Mouse (Mus musculus) heart, embryonic 10.5 days (tissue): ENCODE data around the gene Chmp6. TPM values are rescaled to one million over a fixed set of nuclear protein-coding genes. Genes with fewer than 3 reads are reported as not detected.
A peak's percentile ranks its signal among the peaks of the same experiment; 100 is the strongest.

Experiments
- DNase-seq: peaks from one replicate; pipeline ENCODE4 v3.0.0-alpha.2; 2017; ENCODE audit warnings: low spot score
- H3K27ac ChIP-seq: fragments of 300-500 bp; sonication (generic); 2 replicates; pipeline ENCODE4 v1.5.1; 2016; ENCODE audit warnings: mild to moderate bottlenecking
- H3K27me3 ChIP-seq: fragments of 300-500 bp; sonication (generic); 2 replicates; pipeline ENCODE4 v1.6.1; 2016; ENCODE audit warnings: mild to moderate bottlenecking; ENCODE audit not compliant: poor library complexity, insufficient read depth, severe bottlenecking
- H3K36me3 ChIP-seq: fragments of 300-500 bp; sonication (generic); 2 replicates; pipeline ENCODE4 v1.6.1; 2016; ENCODE audit warnings: mild to moderate bottlenecking, moderate library complexity
- H3K4me1 ChIP-seq: fragments of 300-500 bp; sonication (generic); 2 replicates; pipeline ENCODE4 v1.6.1; 2016; ENCODE audit warnings: mild to moderate bottlenecking
- H3K4me3 ChIP-seq: fragments of 300-500 bp; sonication (generic); 2 replicates; pipeline ENCODE4 v1.5.1; 2016; ENCODE audit warnings: mild to moderate bottlenecking, moderate library complexity
- H3K9me3 ChIP-seq: fragments of 300-500 bp; sonication (generic); 2 replicates; pipeline ENCODE4 v1.6.1; 2016; ENCODE audit warnings: mild to moderate bottlenecking, moderate library complexity
- WGBS: fragments of 180-500 bp; shearing (Covaris S2); methylation state at CpG from one replicate; pipeline ENCODE4 v1.1.7; 2016; 5-methylcytosine and 5-hydroxymethylcytosine counted together
- polyA plus RNA-seq: library from polyadenylated mRNA; unstranded; fragments of >200 nt; fragmentation: Nextera tagmentation; extraction: Ambion mirVana; gene quantifications from 2 replicates; pipeline ENCODE4 v1.2.1, GENCODE M21; 2016

Chmp6 gene
- polyA plus RNA-seq, result 86.7 and 96.6 TPM in 2 replicates

DNA sequence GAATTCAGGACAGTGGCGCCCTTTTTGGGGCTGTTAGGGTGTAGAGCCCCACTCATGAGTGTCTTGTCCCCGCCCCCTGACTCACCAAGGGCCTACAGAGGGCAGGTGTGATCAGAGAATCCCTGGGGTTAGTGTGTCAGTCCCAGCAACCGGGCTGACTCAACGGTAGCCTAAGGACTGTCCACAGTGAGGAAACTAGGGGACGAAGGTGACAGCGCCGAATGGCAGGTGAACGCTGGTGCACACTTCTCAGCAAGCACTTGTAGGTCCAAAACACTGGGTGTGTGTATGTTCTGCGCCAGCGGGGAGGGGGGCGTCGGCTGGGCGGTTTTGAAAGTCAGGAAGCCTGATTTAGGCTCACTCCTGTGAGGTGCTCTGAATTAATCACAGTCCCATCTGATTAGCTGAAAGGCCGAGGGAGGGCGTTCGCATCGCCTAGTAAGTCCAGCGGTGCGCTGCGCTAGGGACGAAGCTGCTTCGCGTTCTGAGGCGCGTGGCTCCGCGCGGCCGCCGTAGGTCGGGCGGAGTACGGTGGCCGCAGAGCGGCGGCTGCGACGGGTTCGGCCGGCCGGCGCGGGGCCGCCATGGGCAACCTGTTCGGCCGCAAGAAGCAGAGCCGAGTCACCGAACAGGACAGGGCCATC lies at the start of gene Chmp6:
Chmp6 (plus strand) TSS at position 151 of the 644 bp plus-strand sequence.
- peak within 1 kb of the TSS; percentile 98 for H3K4me3 ChIP-seq
- peaks cover 67% of the 10 kb centered on the region for H3K4me1 ChIP-seq
- H3K27me3 ChIP-seq, result 0 out of 2 replicates have a peak, but pooled peaks cover 6% of the 10 kb centered on the region
- under 1% methylated on average over 48 of the region's 48 CpGs for WGBS
- peak; percentile 85 for DNase-seq
- H3K9me3 ChIP-seq, result no peaks in the 10 kb centered on the region
- H3K36me3 ChIP-seq, result peaks cover 30% of the 10 kb centered on the region
- peak within 1 kb of the TSS; percentile 98 for H3K27ac ChIP-seq

DNA sequence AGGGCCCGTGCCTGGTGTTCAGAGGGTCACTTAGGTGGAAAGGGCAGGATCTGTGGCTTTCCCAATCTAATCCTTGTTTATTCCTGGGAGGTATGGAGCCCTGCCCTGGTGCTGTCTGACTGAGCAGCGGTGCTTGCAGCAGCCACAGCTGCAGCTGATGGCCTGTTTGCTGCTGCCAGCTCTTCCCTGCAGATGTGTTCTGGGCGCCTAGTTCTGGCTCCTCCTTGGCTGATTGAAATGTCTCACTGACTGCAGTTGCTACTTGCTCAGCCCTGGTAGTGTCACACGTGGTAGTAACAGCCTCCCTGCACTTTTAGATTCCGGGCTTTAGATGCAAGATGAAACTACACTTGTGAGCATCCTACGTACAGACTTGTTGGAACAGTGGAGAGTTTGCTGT lies 46.4 kb upstream of the Chmp6 start:
- H3K27ac ChIP-seq, result no peak overlapping the region
- H3K36me3 ChIP-seq, result peaks cover 49% of the 10 kb centered on the region
- no peak for DNase-seq
- WGBS, result 80% methylated on average over 6 of the region's 6 CpGs
- no peaks in the 10 kb centered on the region for H3K27me3 ChIP-seq
- H3K9me3 ChIP-seq, result no peaks in the 10 kb centered on the region
- no peak overlapping the region for H3K4me3 ChIP-seq
- peaks cover 5% of the 10 kb centered on the region for H3K4me1 ChIP-seq

DNA sequence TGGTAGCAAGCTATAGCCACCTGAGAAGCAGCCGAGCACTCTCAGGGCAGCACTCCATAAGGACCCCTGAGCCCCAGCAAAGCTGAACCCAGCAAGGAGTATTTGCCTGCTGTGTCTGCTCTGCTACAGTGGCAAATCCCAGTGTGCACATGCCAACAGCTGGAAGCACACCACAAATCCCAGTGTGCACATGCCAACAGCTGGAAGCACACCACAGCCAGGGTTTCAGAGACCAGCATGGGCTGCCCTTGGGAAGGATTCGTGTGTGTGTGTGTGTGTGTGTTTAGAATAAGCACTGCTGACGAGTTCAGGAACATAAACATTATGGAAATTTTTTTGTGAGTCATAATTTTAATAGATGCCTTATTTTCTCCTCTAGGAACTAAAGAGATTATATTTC lies 45.1 kb upstream of the Chmp6 start:
- no peak for DNase-seq
- Histone ChIP-seq H3K27me3 (no peaks in the 10 kb centered on the region), H3K4me3 (no peak overlapping the region), H3K4me1 (peaks cover 4% of the 10 kb centered on the region), H3K9me3 (no peaks in the 10 kb centered on the region), H3K27ac (no peak overlapping the region), H3K36me3 (peaks cover 56% of the 10 kb centered on the region)
- WGBS, result 84% methylated on average over 3 of the region's 3 CpGs

DNA sequence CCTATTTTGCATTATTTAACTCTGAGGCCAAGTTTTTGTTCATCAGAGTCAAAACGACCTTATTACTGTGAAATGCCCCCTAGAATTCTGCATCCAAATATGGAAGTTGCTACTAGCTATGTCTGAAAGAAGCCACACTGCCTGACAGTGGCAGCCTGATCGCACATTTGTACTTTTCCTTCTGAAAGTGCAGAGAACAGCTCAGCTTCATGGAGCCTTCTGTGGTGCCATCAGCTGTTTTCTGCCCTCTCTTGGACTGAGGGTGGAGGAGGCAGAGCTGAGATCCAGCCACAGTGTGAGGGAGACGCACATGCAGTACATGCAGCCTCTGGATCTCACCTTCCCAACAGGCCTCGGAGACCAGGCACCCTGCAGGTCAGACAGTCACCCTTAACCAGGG lies 44.7 kb upstream of the Chmp6 start:
- Histone ChIP-seq H3K4me3 (no peak overlapping the region), H3K36me3 (peaks cover 60% of the 10 kb centered on the region), H3K4me1 (peaks cover under 1% of the 10 kb centered on the region; the same call in 1 of the 2 replicates), H3K27ac (no peak overlapping the region), H3K9me3 (no peaks in the 10 kb centered on the region), H3K27me3 (no peaks in the 10 kb centered on the region)
- no peak for DNase-seq
- WGBS, result 84% methylated on average over 4 of the region's 4 CpGs

DNA sequence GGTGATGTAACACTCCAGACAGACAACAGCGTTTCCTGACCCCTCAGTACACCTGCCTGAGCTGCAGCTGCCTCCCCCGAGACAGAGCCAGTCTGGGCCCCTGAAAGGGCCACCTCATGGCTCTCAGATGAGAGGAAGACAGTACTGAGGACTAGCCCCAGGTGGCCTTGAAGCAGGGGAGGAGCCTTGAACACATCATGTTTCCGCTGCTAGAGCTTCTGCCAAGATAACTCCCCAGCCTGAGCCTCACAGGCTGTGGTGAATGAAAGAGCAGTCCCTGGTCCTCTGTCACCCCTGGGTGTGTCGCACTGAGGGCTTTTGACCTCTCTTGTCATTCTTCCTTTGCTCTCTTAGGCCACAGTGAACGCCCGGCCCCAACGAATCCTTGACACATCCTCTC lies 42.1 kb upstream of the Chmp6 start:
- no peaks in the 10 kb centered on the region for H3K4me1 ChIP-seq
- no peaks in the 10 kb centered on the region for H3K9me3 ChIP-seq
- 76% methylated on average over 7 of the region's 7 CpGs for WGBS
- H3K27me3 ChIP-seq, result no peaks in the 10 kb centered on the region
- no peak overlapping the region for H3K27ac ChIP-seq
- peaks cover 72% of the 10 kb centered on the region for H3K36me3 ChIP-seq
- no peak for DNase-seq
- no peak overlapping the region for H3K4me3 ChIP-seq

DNA sequence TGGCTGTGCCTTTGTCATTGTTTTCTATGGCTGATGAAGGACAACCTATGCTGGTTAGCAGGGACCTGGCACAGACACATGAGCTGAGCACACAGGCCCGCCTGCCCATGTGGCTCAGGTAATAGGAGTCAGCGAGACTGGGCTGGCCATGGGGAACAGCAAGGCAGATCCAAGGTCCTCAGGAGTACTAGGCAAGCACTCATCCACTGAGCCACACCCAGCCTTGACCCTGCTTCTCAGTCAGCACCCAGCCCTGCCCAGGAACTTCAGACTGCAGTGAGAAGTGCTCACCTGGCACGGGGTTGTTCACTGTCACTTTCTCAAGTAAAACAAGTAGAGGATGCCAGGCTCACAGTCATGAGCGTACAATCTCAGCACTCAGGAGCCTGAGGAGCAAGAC lies 39.6 kb upstream of the Chmp6 start:
- DNase-seq, result no peak
- H3K9me3 ChIP-seq, result no peaks in the 10 kb centered on the region
- peaks cover 87% of the 10 kb centered on the region for H3K36me3 ChIP-seq
- no peak overlapping the region for H3K27ac ChIP-seq
- no peaks in the 10 kb centered on the region for H3K27me3 ChIP-seq
- H3K4me3 ChIP-seq, result no peak overlapping the region
- no peaks in the 10 kb centered on the region for H3K4me1 ChIP-seq
- 86% methylated on average over 4 of the region's 4 CpGs for WGBS

GRCm38 (mm10) chr11:119874841-119875240 lies 38.4 kb upstream of the Chmp6 start:
- H3K9me3 ChIP-seq, result no peaks in the 10 kb centered on the region
- no peaks in the 10 kb centered on the region for H3K4me1 ChIP-seq
- DNase-seq, result no peak
- H3K27me3 ChIP-seq, result no peaks in the 10 kb centered on the region
- H3K36me3 ChIP-seq, result peaks cover 85% of the 10 kb centered on the region
- H3K4me3 ChIP-seq, result no peak overlapping the region
- H3K27ac ChIP-seq, result no peak overlapping the region
- WGBS, result 88% methylated on average over 1 of the region's 1 CpGs

DNA sequence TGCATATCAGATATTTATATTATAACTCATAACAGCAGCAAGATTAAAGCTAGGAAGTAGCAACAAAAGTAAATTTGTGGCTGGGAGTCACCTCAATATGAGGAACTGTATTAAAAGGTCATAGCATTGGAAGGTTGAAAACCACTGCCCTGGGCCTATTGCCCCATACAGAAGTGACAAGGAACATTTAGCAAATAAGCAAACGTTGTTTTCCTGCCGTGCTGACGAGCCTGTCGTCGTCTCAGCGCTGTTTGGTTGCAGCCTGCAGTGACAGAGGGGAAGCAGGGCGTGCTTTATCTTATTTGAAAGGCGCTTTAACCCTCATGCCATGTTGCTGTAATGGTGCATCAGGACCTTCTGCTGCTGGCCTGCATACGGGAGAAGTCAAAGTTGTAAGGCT lies 37.6 kb upstream of the Chmp6 start:
- Histone ChIP-seq H3K4me3 (no peak overlapping the region), H3K36me3 (peaks cover 93% of the 10 kb centered on the region), H3K27ac (no peak overlapping the region), H3K9me3 (no peaks in the 10 kb centered on the region), H3K27me3 (no peaks in the 10 kb centered on the region), H3K4me1 (no peaks in the 10 kb centered on the region)
- no peak for DNase-seq
- WGBS, result 74% methylated on average over 9 of the region's 9 CpGs

- Histone ChIP-seq H3K36me3 (peaks cover 85% of the 10 kb centered on the region), H3K9me3 (no peaks in the 10 kb centered on the region), H3K27ac (no peak overlapping the region), H3K4me3 (no peak overlapping the region), H3K27me3 (no peaks in the 10 kb centered on the region), H3K4me1 (peaks cover 2% of the 10 kb centered on the region; the same call in 1 of the 2 replicates)
- DNase-seq, result no peak
- WGBS, result 94% methylated on average over 7 of the region's 7 CpGs
These were observed 36.1 kb upstream of the Chmp6 start for GRCm38 (mm10) chr11:119877124-119877523.

- H3K27ac ChIP-seq, result no peak overlapping the region
- DNase-seq, result no peak
- H3K4me3 ChIP-seq, result no peak overlapping the region
- peaks cover 60% of the 10 kb centered on the region for H3K36me3 ChIP-seq
- H3K27me3 ChIP-seq, result no peaks in the 10 kb centered on the region
- 90% methylated on average over 5 of the region's 5 CpGs for WGBS
- peaks cover 26% of the 10 kb centered on the region for H3K4me1 ChIP-seq
- H3K9me3 ChIP-seq, result no peaks in the 10 kb centered on the region
These were observed 33.7 kb upstream of the Chmp6 start for GRCm38 (mm10) chr11:119879573-119879972.

DNA sequence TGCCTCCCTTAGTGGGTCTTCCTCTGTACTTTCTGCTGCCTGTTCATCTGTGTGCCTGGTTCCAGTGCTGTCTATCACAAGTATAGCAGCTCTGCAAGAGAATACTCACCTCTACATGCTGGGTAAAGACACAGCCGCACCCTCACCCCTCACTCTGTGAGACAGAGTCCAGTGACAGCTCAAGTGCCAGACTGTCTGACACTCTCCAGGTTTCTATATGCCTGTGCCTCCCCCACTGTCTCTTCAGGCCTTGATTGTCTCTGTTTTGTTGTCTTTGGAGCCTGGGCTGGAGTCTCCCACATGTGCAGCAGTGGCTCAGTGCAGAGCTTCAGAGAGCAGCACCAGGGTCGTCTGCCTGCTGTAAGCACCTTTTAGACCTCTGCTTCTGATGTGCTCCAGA lies 29.6 kb upstream of the Chmp6 start:
- H3K36me3 ChIP-seq, result peaks cover 57% of the 10 kb centered on the region

GRCm38 (mm10) chr11:119889966-119890365 lies 23.3 kb upstream of the Chmp6 start:
- Histone ChIP-seq H3K9me3 (no peaks in the 10 kb centered on the region), H3K36me3 (peaks cover 89% of the 10 kb centered on the region), H3K27ac (no peak overlapping the region), H3K4me1 (peaks cover 17% of the 10 kb centered on the region), H3K27me3 (no peaks in the 10 kb centered on the region), H3K4me3 (no peak overlapping the region)
- no peak for DNase-seq
- WGBS, result 86% methylated on average over 3 of the region's 3 CpGs

More for the DNA sequence above, 29.6 kb upstream of the Chmp6 start:
- no peak for DNase-seq
- H3K27ac ChIP-seq, result peak overlapping the region; percentile 65; the same call in 1 of the 2 replicates
- WGBS, result 24% methylated on average over 2 of the region's 2 CpGs
- H3K4me3 ChIP-seq, result 0 out of 2 replicates have a peak overlapping the region, but pooled peaks have one; percentile 24
- H3K27me3 ChIP-seq, result no peaks in the 10 kb centered on the region
- peaks cover 43% of the 10 kb centered on the region for H3K4me1 ChIP-seq
- no peaks in the 10 kb centered on the region for H3K9me3 ChIP-seq

GRCm38 (mm10) chr11:119891601-119892215 lies 21.5 kb upstream of the Chmp6 start:
- H3K36me3 ChIP-seq, result peaks cover 90% of the 10 kb centered on the region
- H3K4me1 ChIP-seq, result 0 out of 2 replicates have a peak, but pooled peaks cover 4% of the 10 kb centered on the region
- DNase-seq, result no peak
- H3K27me3 ChIP-seq, result no peaks in the 10 kb centered on the region
- 0 out of 2 replicates have a peak overlapping the region, but pooled peaks have one; percentile 8 for H3K27ac ChIP-seq
- 85% methylated on average over 7 of the region's 7 CpGs for WGBS
- H3K4me3 ChIP-seq, result no peak overlapping the region
- no peaks in the 10 kb centered on the region for H3K9me3 ChIP-seq
